Mouse (Mus musculus): ENCODE data around the gene Timp2. TPM values are rescaled to one million over a fixed set of nuclear protein-coding genes. Genes with fewer than 3 reads are reported as not detected.

Gene Timp2
- polyA plus RNA-seq, 1 experiment from 2014 or later: 87.7 TPM

DNA sequence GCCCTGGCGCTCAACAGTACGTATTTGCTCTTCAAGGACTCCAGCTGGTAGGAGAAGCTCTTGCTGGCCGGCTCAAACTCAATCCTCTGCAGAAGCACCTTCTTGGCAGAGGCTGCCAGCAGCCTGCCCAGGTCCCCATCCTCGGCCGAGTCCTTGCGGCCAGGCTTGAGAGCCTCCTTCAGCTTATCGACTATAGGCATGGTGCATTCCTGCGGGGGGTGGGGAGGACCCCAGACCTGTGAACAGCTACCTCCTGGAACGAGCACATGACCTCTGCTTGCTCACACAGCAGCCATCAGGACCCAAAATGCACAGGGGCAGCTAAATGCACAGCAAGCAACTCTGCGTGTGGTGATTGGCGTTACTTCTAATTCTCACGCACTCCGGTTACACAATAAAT, 69.7 kb downstream of the Timp2 start:
- H3K4me3 ChIP-seq (replicated peaks): no peak overlapping the region
- WGBS: 94% methylated on average over 13 of the region's 13 CpGs
- H3K27me3 ChIP-seq: no peaks in the 10 kb centered on the region
- no peak for ATAC-seq (replicated peaks; ENCODE audit: low FRiP score)
- H3K27ac ChIP-seq: no peak overlapping the region
- H3K9ac ChIP-seq: no peak overlapping the region
- no peak overlapping the region for H3K4me2 ChIP-seq
- peaks cover 69% of the 10 kb centered on the region for H3K36me3 ChIP-seq
- H3K4me1 ChIP-seq: peaks cover 21% of the 10 kb centered on the region
- no peaks in the 10 kb centered on the region for H3K9me3 ChIP-seq (replicated peaks)

DNA sequence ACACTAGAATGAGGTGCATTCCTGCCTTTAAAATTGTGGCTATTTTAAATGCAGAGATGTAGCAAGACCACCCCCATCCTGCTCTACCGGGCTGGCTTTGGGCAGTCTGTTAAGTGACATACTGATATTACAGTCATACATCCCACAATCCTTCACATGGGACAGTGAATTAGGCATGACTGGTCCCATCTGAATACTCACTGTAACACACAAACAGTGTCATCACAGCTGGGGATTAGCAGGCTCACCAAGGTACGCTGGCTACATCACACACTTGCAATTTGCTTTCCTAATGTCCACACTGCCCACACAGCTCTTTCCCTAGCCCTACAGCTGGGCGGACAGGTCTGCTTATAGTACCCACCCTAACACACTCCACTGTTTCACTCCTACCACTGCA, 75.3 kb downstream of the Timp2 start:
- peaks cover 99% of the 10 kb centered on the region for H3K36me3 ChIP-seq
- H3K4me2 ChIP-seq: no peak overlapping the region
- ATAC-seq (replicated peaks; ENCODE audit: low FRiP score): no peak
- H3K9me3 ChIP-seq (replicated peaks): no peaks in the 10 kb centered on the region
- H3K9ac ChIP-seq: no peak overlapping the region
- no peak overlapping the region for H3K4me3 ChIP-seq (replicated peaks)
- H3K27ac ChIP-seq: no peak overlapping the region
- WGBS: 89% methylated on average over 3 of the region's 3 CpGs
- H3K4me1 ChIP-seq: no peaks in the 10 kb centered on the region
- H3K27me3 ChIP-seq: no peaks in the 10 kb centered on the region

DNA sequence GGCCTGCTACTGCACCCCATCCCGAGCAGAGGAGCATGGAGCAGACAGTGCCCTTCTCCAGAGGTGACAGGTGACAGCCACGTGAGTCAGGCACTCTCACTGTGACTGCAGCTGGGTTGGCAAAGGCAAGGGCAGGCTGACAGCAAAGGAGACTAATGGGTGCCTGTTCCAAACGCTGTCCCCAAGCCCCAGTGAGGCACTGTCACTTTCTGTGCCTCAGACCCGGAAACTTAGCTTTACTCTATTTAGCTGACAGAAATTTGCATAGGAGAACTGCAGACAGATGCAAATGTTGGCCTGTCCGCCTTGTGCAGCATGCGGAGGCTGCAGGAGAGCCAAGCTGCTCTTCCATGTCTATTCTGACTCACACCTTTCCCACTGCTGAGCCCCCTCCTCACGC, 79.2 kb downstream of the Timp2 start:
- Histone ChIP-seq H3K4me3 (replicated peaks) (no peak overlapping the region), H3K36me3 (peaks cover 99% of the 10 kb centered on the region), H3K4me2 (no peak overlapping the region), H3K27me3 (no peaks in the 10 kb centered on the region), H3K9me3 (replicated peaks) (no peaks in the 10 kb centered on the region), H3K9ac (no peak overlapping the region), H3K4me1 (no peaks in the 10 kb centered on the region), H3K27ac (no peak overlapping the region)
- 80% methylated on average over 7 of the region's 7 CpGs for WGBS
- no peak for ATAC-seq (replicated peaks; ENCODE audit: low FRiP score)

DNA sequence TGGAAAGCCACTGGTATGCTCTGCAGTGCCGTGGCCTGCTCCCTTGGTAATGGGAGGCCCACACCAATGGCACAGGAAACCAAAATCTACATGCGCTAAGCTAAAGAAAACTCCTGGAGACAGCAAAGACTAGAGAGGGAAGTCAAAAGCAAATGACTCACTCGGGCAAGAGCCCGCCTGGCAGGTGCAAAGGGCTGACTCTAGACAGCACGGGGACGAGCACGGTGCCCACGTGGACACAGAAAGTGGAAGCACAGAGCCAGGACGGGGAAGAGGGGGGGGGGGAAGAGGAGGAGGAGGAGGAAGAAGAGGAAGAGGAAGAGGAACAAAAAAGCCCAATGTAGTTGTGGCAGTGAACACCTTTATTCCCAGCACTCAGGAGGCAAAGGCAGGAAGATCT, 80.4 kb downstream of the Timp2 start:
- Histone ChIP-seq H3K9me3 (replicated peaks) (no peaks in the 10 kb centered on the region), H3K4me2 (no peak overlapping the region), H3K27ac (no peak overlapping the region), H3K27me3 (no peaks in the 10 kb centered on the region), H3K4me3 (replicated peaks) (no peak overlapping the region), H3K9ac (no peak overlapping the region), H3K36me3 (peaks cover 98% of the 10 kb centered on the region), H3K4me1 (no peaks in the 10 kb centered on the region)
- 93% methylated on average over 9 of the region's 9 CpGs for WGBS
- no peak for ATAC-seq (replicated peaks; ENCODE audit: low FRiP score)

DNA sequence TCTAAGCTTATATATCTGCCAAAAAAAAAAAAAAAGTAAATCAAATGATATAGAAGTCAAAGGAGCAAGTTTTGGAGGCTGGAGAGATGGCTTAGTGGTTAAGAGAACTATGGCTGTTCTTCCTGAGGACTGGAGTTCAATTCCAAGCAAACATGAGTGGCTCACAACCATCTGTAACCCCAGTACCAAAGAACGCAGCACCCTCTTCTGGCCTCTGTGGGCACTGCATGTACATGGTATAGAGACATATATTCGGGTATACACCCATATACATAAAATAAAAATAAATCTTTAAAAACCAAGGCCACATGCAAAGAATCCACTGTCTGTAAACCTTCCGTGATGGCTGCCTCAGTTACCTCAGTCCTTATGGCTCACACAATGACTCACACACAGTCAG, 85.7 kb downstream of the Timp2 start:
- Histone ChIP-seq H3K4me3 (replicated peaks) (no peak overlapping the region), H3K27me3 (no peaks in the 10 kb centered on the region), H3K9me3 (replicated peaks) (no peaks in the 10 kb centered on the region), H3K4me1 (no peaks in the 10 kb centered on the region), H3K36me3 (peaks cover 98% of the 10 kb centered on the region), H3K9ac (no peak overlapping the region), H3K27ac (no peak overlapping the region), H3K4me2 (no peak overlapping the region)
- WGBS: 90% methylated on average over 3 of the region's 3 CpGs
- no peak for ATAC-seq (replicated peaks; ENCODE audit: low FRiP score)

DNA sequence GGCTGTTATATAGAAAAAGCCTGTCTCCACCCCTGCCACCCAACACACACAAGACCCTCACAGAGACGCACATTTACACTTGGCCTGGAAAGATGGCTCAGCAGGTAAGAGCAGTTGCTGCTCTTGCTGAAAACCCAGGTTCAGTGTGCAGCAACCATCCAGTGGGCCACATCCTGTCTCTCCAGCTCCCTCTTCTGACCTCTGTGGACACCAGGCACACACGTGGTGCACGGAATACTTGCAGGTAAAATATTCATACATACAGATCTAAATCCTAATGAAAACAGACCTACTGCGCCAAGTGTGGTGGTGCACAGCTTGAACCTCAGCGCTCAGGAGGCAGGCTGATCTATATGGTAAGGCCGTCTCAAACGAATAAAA, 88.9 kb downstream of the Timp2 start:
- Histone ChIP-seq H3K4me2 (no peak overlapping the region), H3K27me3 (no peaks in the 10 kb centered on the region), H3K9me3 (replicated peaks) (no peaks in the 10 kb centered on the region), H3K9ac (no peak overlapping the region), H3K27ac (no peak overlapping the region), H3K4me1 (no peaks in the 10 kb centered on the region), H3K4me3 (replicated peaks) (no peak overlapping the region), H3K36me3 (peaks cover 98% of the 10 kb centered on the region)
- WGBS: 88% methylated on average over 7 of the region's 7 CpGs
- no peak for ATAC-seq (replicated peaks; ENCODE audit: low FRiP score)

DNA sequence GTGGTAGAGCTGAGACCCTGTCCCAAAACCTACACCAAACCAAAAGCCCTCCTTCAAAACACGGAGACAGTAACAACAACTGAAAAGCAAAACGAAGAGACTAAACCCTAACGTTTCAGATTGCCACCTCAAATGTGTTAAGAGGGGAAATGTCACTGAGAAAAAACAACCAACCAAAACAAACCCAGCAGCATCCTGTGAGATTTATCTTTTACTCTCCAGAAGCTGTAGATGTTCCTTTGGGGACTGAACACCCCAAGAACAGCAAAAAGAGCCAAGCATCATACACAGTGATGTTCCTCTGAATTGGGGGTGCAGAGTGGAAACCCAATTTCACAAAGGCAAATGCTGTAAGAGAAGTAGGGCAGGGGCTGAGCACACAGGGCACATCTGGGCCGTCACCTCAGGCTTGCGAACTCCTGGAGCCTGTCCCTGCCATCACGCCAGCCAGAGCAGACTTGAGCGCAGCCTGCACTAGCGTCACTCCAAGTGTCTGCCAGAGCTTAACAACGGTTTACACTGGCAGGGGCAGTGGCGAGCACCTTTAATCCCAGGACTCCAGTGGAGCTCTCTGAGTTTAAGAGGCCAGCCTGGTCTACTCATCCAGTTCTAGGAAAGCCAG, 89.4 kb downstream of the Timp2 start:
- H3K9ac ChIP-seq: no peak overlapping the region
- 82% methylated on average over 10 of the region's 10 CpGs for WGBS
- no peaks in the 10 kb centered on the region for H3K9me3 ChIP-seq (replicated peaks)
- peaks cover 98% of the 10 kb centered on the region for H3K36me3 ChIP-seq
- ATAC-seq (replicated peaks; ENCODE audit: low FRiP score): no peak
- H3K27me3 ChIP-seq: no peaks in the 10 kb centered on the region
- H3K4me2 ChIP-seq: no peak overlapping the region
- no peaks in the 10 kb centered on the region for H3K4me1 ChIP-seq
- H3K4me3 ChIP-seq (replicated peaks): no peak overlapping the region
- H3K27ac ChIP-seq: no peak overlapping the region

DNA sequence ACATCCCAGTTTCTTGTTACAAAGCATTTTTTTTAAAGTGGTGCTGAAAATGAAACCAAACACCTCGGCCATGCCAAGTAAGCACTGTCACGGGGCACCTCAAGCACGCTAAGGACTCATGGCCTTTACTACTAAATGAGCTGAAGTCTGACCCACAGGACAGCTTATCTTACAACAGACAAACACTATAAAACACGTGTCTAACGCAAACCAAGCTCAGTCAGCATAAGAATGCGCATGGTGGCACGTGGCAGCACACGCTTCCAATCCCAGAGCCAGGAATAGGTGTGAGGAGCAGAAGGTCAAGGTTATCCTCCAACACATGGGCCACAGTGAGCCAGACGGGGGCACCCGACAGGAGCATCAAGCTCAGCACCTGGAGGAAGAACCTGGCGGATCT, 89.9 kb downstream of the Timp2 start:
- no peak overlapping the region for H3K4me3 ChIP-seq (replicated peaks)
- 74% methylated on average over 11 of the region's 11 CpGs for WGBS
- no peaks in the 10 kb centered on the region for H3K27me3 ChIP-seq
- no peak overlapping the region for H3K4me2 ChIP-seq
- H3K4me1 ChIP-seq: no peaks in the 10 kb centered on the region
- no peak for ATAC-seq (replicated peaks; ENCODE audit: low FRiP score)
- no peak overlapping the region for H3K27ac ChIP-seq
- H3K9me3 ChIP-seq (replicated peaks): no peaks in the 10 kb centered on the region
- no peak overlapping the region for H3K9ac ChIP-seq
- H3K36me3 ChIP-seq: peaks cover 99% of the 10 kb centered on the region

DNA sequence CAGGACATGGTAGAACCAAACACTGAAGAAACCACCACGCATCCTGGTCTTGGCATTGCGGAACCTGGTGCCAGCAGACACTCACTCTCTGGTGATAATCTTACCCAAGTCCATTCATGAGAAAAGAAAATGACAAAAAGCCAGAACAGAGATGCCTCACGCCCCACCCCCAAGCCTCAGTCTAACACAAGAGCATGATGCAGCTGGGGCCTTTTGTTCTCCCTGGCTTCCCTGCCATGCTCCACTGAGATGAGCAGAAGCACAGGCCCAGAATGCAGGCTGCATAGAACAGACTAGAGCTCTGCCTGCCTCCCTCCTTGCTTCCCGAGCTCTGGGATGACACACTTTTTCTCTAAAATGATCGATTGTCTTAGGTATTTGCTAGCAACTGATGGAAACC, 92.4 kb downstream of the Timp2 start:
- peaks cover 100% of the 10 kb centered on the region for H3K36me3 ChIP-seq
- WGBS: 91% methylated on average over 5 of the region's 5 CpGs

DNA sequence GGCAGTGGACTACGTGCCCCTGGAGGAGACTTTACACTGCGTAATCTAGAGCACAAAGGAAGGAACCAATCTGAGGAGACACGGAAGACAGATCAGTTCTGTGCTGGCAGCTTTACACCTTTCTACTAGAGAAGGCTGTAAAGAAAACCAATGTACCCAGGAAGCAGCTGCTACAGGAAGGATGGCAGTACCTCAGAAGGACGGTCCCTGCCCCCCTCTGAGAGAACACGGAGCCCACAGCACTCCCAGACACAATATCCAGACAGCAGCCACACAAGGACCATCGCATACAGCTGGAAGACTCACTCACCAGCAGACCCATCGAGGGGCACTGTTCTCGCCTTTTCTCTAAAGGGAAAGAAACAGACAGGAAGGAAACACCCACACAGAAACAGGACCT, 95.5 kb downstream of the Timp2 start:
- WGBS: 81% methylated on average over 8 of the region's 8 CpGs
- no peak overlapping the region for H3K27ac ChIP-seq
- no peak for ATAC-seq (replicated peaks; ENCODE audit: low FRiP score)

More for the DNA sequence above, 92.4 kb downstream of the Timp2 start:
- no peak overlapping the region for H3K27ac ChIP-seq
- H3K4me1 ChIP-seq: no peaks in the 10 kb centered on the region
- no peaks in the 10 kb centered on the region for H3K9me3 ChIP-seq (replicated peaks)
- H3K4me3 ChIP-seq (replicated peaks): no peak overlapping the region
- H3K9ac ChIP-seq: no peak overlapping the region
- H3K4me2 ChIP-seq: no peak overlapping the region
- H3K27me3 ChIP-seq: no peaks in the 10 kb centered on the region
- no peak for ATAC-seq (replicated peaks; ENCODE audit: low FRiP score)

DNA sequence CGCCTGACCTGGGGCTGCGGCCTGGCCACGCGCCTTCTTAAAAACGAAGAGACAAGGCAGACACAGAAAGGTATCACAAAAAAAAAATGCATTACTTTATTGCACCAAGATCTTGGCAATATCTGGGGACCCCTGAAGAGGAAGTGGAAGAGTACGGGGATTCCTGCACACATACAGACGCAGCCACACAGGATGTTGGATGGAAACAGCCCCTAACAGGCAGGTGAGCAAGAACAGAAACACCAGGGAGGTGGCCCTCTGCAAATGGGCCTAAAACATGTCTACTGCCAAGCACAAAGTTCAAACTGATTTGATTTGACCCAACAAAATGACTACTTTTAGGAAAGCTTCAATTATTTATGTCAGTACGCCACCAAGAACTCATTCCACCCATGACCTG, 96.0 kb downstream of the Timp2 start:
- peaks cover 86% of the 10 kb centered on the region for H3K36me3 ChIP-seq
- H3K9ac ChIP-seq: no peak overlapping the region
- ATAC-seq (replicated peaks; ENCODE audit: low FRiP score): no peak
- H3K27me3 ChIP-seq: no peaks in the 10 kb centered on the region
- 95% methylated on average over 8 of the region's 8 CpGs for WGBS
- no peak overlapping the region for H3K4me3 ChIP-seq (replicated peaks)
- no peaks in the 10 kb centered on the region for H3K9me3 ChIP-seq (replicated peaks)
- no peak overlapping the region for H3K27ac ChIP-seq
- no peak overlapping the region for H3K4me2 ChIP-seq
- H3K4me1 ChIP-seq: peaks cover 5% of the 10 kb centered on the region

More for the DNA sequence above, 95.5 kb downstream of the Timp2 start:
- Histone ChIP-seq H3K27me3 (no peaks in the 10 kb centered on the region), H3K36me3 (peaks cover 91% of the 10 kb centered on the region), H3K4me3 (replicated peaks) (no peak overlapping the region), H3K9me3 (replicated peaks) (no peaks in the 10 kb centered on the region), H3K4me2 (no peak overlapping the region), H3K4me1 (no peaks in the 10 kb centered on the region), H3K9ac (no peak overlapping the region)

DNA sequence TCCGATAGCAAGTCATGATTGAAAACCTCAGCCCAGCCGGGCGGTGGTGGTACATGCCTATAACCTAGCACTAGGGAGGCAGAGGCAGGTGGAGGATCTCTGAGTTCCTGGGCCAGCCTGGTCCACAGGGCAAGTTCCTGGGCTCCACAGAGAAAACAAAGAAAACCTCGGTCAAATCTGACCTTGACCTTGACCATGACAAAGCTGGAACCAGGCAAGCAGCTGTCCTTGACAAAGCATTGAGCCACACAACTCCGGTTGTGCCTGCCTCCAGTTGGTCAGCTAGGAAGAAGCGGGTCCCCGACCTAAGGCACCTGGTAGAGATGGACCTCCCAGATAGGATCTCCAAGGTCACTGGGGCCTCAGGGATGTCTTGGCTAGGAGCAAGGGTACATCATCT, 99.2 kb downstream of the Timp2 start:
- Histone ChIP-seq H3K27me3 (no peaks in the 10 kb centered on the region), H3K4me3 (replicated peaks) (no peak overlapping the region), H3K9ac (no peak overlapping the region), H3K4me1 (peaks cover 19% of the 10 kb centered on the region), H3K9me3 (replicated peaks) (no peaks in the 10 kb centered on the region), H3K36me3 (peaks cover 54% of the 10 kb centered on the region), H3K27ac (no peak overlapping the region), H3K4me2 (no peak overlapping the region)
- WGBS: 86% methylated on average over 7 of the region's 7 CpGs
- no peak for ATAC-seq (replicated peaks; ENCODE audit: low FRiP score)
